Mouse (Mus musculus) CH12.LX (cell line): Measurements from ENCODE around the gene Eva1a. TPM values are rescaled to one million over a fixed set of nuclear protein-coding genes. Genes with fewer than 3 reads are reported as not detected.

ENCODE experiments used
- DNase-seq: peaks from one replicate; pipeline ENCODE4 v3.0.0-alpha.2; 2013; ENCODE audit errors: extremely low read depth
- H3K27ac ChIP-seq: 2 replicates; pipeline ENCODE4 v1.5.1; 2012; ENCODE audit warnings: low read depth, mild to moderate bottlenecking, control low read depth, moderate library complexity; ENCODE audit not compliant: insufficient read depth
- H3K27me3 ChIP-seq: replicated peaks from 2 replicates; pipeline ENCODE3; 2012; ENCODE audit warnings: inconsistent platforms
- H3K36me3 ChIP-seq, 2 experiments: replicated peaks in 1 of 2; 2 replicates each; pipeline versions ENCODE3 to v1.6.1; 2012; ENCODE audit warnings: inconsistent platforms in 1 of 2, low read length in 1 of 2, mild to moderate bottlenecking in 1 of 2, mixed read lengths in 1 of 2, moderate library complexity in 1 of 2; ENCODE audit not compliant: control insufficient read depth in 1 of 2, insufficient read depth in 1 of 2
- H3K4me1 ChIP-seq, 2 experiments: 2 replicates each; pipeline ENCODE4 v1.6.1; 2012; ENCODE audit warnings: inconsistent platforms in 1 of 2, moderate library complexity in 1 of 2; ENCODE audit not compliant: insufficient read depth in 2 of 2, control insufficient read depth in 1 of 2
- H3K4me2 ChIP-seq: 2 replicates; pipeline ENCODE4 v1.6.1; 2012; ENCODE audit warnings: low read depth, mild to moderate bottlenecking, control low read depth; ENCODE audit not compliant: poor library complexity, insufficient read depth, severe bottlenecking
- H3K4me3 ChIP-seq, 3 experiments: fragments of 150-350 bp in 1 of 3; sonication (generic) in 1 of 3; replicated peaks in 1 of 3; 2 replicates each; pipeline versions ENCODE3 to v1.5.1; 2011 to 2012; ENCODE audit warnings: low read depth in 2 of 3, low read length in 2 of 3, mild to moderate bottlenecking in 2 of 3, moderate library complexity in 2 of 3, control low read depth in 1 of 3, improper control_type of control experiment in 1 of 3, inconsistent platforms in 1 of 3, mixed read lengths in 1 of 3; ENCODE audit not compliant: poor library complexity in 1 of 3
- H3K79me2 ChIP-seq: replicated peaks from 2 replicates; pipeline ENCODE4 v1.6.1; 2012; ENCODE audit warnings: mild to moderate bottlenecking, moderate library complexity; ENCODE audit not compliant: control insufficient read depth, poor library complexity, insufficient read depth, severe bottlenecking; ENCODE audit errors: extremely low read depth
- H3K9ac ChIP-seq: 2 replicates; pipeline ENCODE4 v1.6.1; 2012; ENCODE audit warnings: low read depth, mild to moderate bottlenecking, control low read depth, moderate library complexity; ENCODE audit not compliant: insufficient read depth
- H3K9me3 ChIP-seq: replicated peaks from 2 replicates; pipeline ENCODE3; 2012; ENCODE audit warnings: low read length, inconsistent platforms, mixed read lengths
- BHLHE40 ChIP-seq: IDR thresholded peaks from 2 replicates; pipeline ENCODE4 v1.6.1; 2011; ENCODE audit warnings: mild to moderate bottlenecking, low read depth, low read length, improper control_type of control experiment
- CHD2 ChIP-seq: IDR thresholded peaks from 2 replicates; pipeline ENCODE4 v1.6.1; 2011; ENCODE audit warnings: low read length, improper control_type of control experiment
- CTCF ChIP-seq, 2 experiments: IDR thresholded peaks in 1 of 2; conservative IDR thresholded peaks in 1 of 2; 2 replicates each; pipeline ENCODE4 v1.5.1; 2011 to 2012; ENCODE audit warnings: low read depth in 2 of 2, low read length in 2 of 2, improper control_type of control experiment in 1 of 2, inconsistent platforms in 1 of 2, mild to moderate bottlenecking in 1 of 2, moderate library complexity in 1 of 2
- EP300 ChIP-seq: IDR thresholded peaks from 2 replicates; pipeline ENCODE4 v1.6.1; 2011; ENCODE audit warnings: low read length, improper control_type of control experiment
- ETS1 ChIP-seq: conservative IDR thresholded peaks from 2 replicates; pipeline ENCODE4 v1.6.1; 2012; ENCODE audit warnings: low read depth, mild to moderate bottlenecking, inconsistent platforms, low read length, improper control_type of control experiment, moderate library complexity
- GABPA ChIP-seq: IDR thresholded peaks from 2 replicates; pipeline ENCODE4 v1.6.1; 2012; ENCODE audit warnings: low read depth, low read length, improper control_type of control experiment, inconsistent platforms; ENCODE audit not compliant: insufficient replicate concordance
- HCFC1 ChIP-seq: IDR thresholded peaks from 2 replicates; pipeline ENCODE4 v1.6.1; 2012; ENCODE audit warnings: low read depth, mild to moderate bottlenecking, inconsistent platforms, low read length, improper control_type of control experiment
- IRF4 ChIP-seq: IDR thresholded peaks from 2 replicates; pipeline ENCODE4 v1.6.1; 2014; ENCODE audit warnings: low read depth, mild to moderate bottlenecking, inconsistent platforms, low read length, improper control_type of control experiment
- JUN ChIP-seq: IDR thresholded peaks from 2 replicates; pipeline ENCODE4 v1.6.1; 2011; ENCODE audit warnings: low read depth, mild to moderate bottlenecking, low read length, improper control_type of control experiment, moderate library complexity; ENCODE audit not compliant: insufficient read depth
- KAT2A ChIP-seq: IDR thresholded peaks from 2 replicates; pipeline ENCODE4 v1.6.1; 2012; ENCODE audit warnings: low read length, improper control_type of control experiment, inconsistent platforms; ENCODE audit not compliant: insufficient replicate concordance
- MAFK ChIP-seq: IDR thresholded peaks from 2 replicates; pipeline ENCODE4 v1.6.1; 2011; ENCODE audit warnings: low read length, improper control_type of control experiment; ENCODE audit not compliant: insufficient replicate concordance
- MXI1 ChIP-seq: IDR thresholded peaks from 2 replicates; pipeline ENCODE4 v1.6.1; 2011; ENCODE audit warnings: mild to moderate bottlenecking, low read depth, low read length, improper control_type of control experiment
- MYC ChIP-seq: IDR thresholded peaks from 2 replicates; pipeline ENCODE4 v1.6.1; 2011; ENCODE audit warnings: low read depth, mild to moderate bottlenecking, improper control_type of control experiment, low read length
- POLR2AphosphoS2 ChIP-seq: IDR thresholded peaks from 2 replicates; pipeline ENCODE4 v1.6.1; 2011; ENCODE audit warnings: low read depth, low read length, improper control_type of control experiment
- RAD21 ChIP-seq: IDR thresholded peaks from 2 replicates; pipeline ENCODE4 v1.6.1; 2011; ENCODE audit warnings: low read depth, mild to moderate bottlenecking, low read length, improper control_type of control experiment, moderate library complexity
- RCOR1 ChIP-seq: conservative IDR thresholded peaks from 2 replicates; pipeline ENCODE4 v1.6.1; 2012; ENCODE audit warnings: low read depth, mild to moderate bottlenecking, inconsistent platforms, low read length, improper control_type of control experiment
- TBP ChIP-seq: conservative IDR thresholded peaks from 2 replicates; pipeline ENCODE4 v1.6.1; 2011; ENCODE audit warnings: low read depth, low read length, improper control_type of control experiment
- TCF12 ChIP-seq: IDR thresholded peaks from 2 replicates; pipeline ENCODE4 v1.6.1; 2014; ENCODE audit warnings: low read depth, mild to moderate bottlenecking, inconsistent platforms, low read length, improper control_type of control experiment
- USF1 ChIP-seq: IDR thresholded peaks from 2 replicates; pipeline ENCODE4 v1.6.1; 2014; ENCODE audit warnings: low read depth, mild to moderate bottlenecking, inconsistent platforms, low read length, improper control_type of control experiment
- ZC3H11A ChIP-seq: IDR thresholded peaks from 2 replicates; pipeline ENCODE4 v1.6.1; 2012; ENCODE audit warnings: low read depth, mild to moderate bottlenecking, inconsistent platforms, low read length, improper control_type of control experiment
- ZKSCAN1 ChIP-seq: IDR thresholded peaks from 2 replicates; pipeline ENCODE4 v1.6.1; 2012; ENCODE audit warnings: low read depth, inconsistent platforms, low read length, improper control_type of control experiment, borderline replicate concordance
- ZMIZ1 ChIP-seq: IDR thresholded peaks from 2 replicates; pipeline ENCODE4 v1.6.1; 2012; ENCODE audit warnings: low read depth, mild to moderate bottlenecking, inconsistent platforms, low read length, improper control_type of control experiment
- ZNF384 ChIP-seq: IDR thresholded peaks from 2 replicates; pipeline ENCODE4 v1.6.1; 2012; ENCODE audit warnings: low read depth, low read length, improper control_type of control experiment, inconsistent platforms
- dilution Hi-C: fragments of 300-500 bp; cut with MboI; formaldehyde crosslinking; loops from 2 replicates; pipeline ENCODE4 v1.14.3; 2020; ENCODE audit warnings: low sequenced_read_pairs; ENCODE audit not compliant: extremely low pct_unique_long_range_greater_than_20kb, extremely low pct_ligation_motif_present
- in situ Hi-C: fragments of 300-500 bp; cut with MboI; formaldehyde crosslinking; loops from 3 replicates; pipeline ENCODE4 v1.14.3; 2019; ENCODE audit warnings: low sequenced_read_pairs, low pct_ligation_motif_present, low pct_unique_long_range_greater_than_20kb, mixed read lengths
- polyA plus RNA-seq: library from polyadenylated mRNA; unstranded; fragments of >175 nt; gene quantifications from 2 replicates; pipeline ENCODE4 v1.2.1, GENCODE M21; 2012; ENCODE audit warnings: low read depth; ENCODE audit not compliant: insufficient read length
- total RNA-seq, 2 experiments: library from RNA; depleted of rRNA; stranded (reverse); fragments of 300-350 nt in 1 of 2; fragments of >200 nt in 1 of 2; gene quantifications; 2 replicates each; pipeline ENCODE4 v1.2.3; 2012 to 2014

Gene Eva1a
- total and polyA plus RNA-seq, 3 experiments: not detected

DNA sequence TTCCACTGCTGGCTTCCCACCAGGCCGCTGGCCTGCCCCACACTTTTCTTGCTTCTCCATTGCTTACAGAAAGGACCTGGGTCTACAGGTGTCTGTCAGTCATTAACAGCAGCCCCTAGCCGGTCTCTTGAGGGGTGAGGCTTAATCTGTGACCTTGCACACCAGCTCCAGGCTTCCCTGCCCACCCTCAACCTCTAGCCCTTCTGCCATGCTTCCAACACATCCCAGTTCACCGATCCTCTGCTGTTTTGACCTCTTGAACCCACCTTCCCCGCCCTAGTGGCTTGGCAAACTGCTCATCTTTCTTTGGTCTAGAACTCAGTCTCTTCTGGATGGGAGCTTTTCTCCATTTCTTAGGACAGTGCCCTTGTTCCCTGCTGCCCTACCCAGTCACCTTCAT, 2.8 kb downstream of the Eva1a start:
- Histone ChIP-seq H3K27me3 (no peaks in the 10 kb centered on the region), H3K27ac (no peak overlapping the region), H3K9me3 (peaks cover 84% of the 10 kb centered on the region), H3K36me3 (no peaks in the 10 kb centered on the region), H3K9ac (no peak overlapping the region), H3K79me2 (no peaks in the 10 kb centered on the region), H3K4me1 (no peaks in the 10 kb centered on the region), H3K4me3 (no peak overlapping the region), H3K4me2 (no peak overlapping the region)
- in situ Hi-C loops: no loop called here
- TF ChIP-seq HCFC1: no peak
- no peak for TF ChIP-seq MYC
- no peak for TF ChIP-seq CTCF (conservative IDR thresholded peaks at IDR 0.05 in 1 of 2, IDR thresholded peaks at IDR 0.05 in 1 of 2; ENCODE audit: low read depth in 2 of 2, low read length in 2 of 2)
- no peak for TF ChIP-seq BHLHE40
- TF ChIP-seq ZKSCAN1: no peak
- TF ChIP-seq MXI1: no peak
- no peak for TF ChIP-seq CHD2
- no peak for TF ChIP-seq GABPA
- no peak for TF ChIP-seq ZMIZ1
- TF ChIP-seq KAT2A: no peak
- no peak for TF ChIP-seq RCOR1
- no peak for TF ChIP-seq IRF4
- no peak for TF ChIP-seq ETS1
- no peak for TF ChIP-seq RAD21
- no peak for TF ChIP-seq TBP
- no peak for TF ChIP-seq POLR2AphosphoS2
- no peak for DNase-seq
- dilution Hi-C loops: no loop called here

DNA sequence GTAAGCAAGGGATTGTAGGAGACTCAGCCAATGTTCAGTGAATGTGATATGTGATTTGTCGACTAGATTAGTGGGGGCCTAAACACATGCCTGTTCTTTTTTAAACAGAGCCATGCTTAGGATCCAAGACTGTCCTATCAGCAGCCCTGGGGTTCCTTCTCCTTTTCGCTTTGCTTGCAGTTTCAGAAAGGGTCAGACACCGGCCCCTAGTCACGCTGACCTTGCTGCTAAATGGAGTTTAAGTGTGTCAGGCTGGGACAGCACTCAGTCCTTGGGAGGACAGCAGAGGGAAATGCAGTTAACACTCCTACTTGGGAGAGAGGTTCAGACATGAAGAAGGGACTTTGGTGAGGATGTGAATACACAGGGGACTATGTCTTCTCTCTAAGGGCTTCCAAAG, 3.7 kb downstream of the Eva1a start:
- no peak for TF ChIP-seq USF1
- no peak for TF ChIP-seq TCF12
- TF ChIP-seq MAFK: no peak
- TF ChIP-seq JUN: no peak
- TF ChIP-seq MYC: no peak
- TF ChIP-seq TBP: no peak
- TF ChIP-seq ZNF384: no peak
- no peak for TF ChIP-seq EP300
- no peak for TF ChIP-seq ZC3H11A
- Histone ChIP-seq H3K79me2 (no peaks in the 10 kb centered on the region), H3K4me3 (no peak overlapping the region), H3K27me3 (no peaks in the 10 kb centered on the region), H3K36me3 (no peaks in the 10 kb centered on the region), H3K9ac (no peak overlapping the region), H3K27ac (no peak overlapping the region), H3K4me1 (no peaks in the 10 kb centered on the region), H3K4me2 (no peak overlapping the region), H3K9me3 (peaks cover 85% of the 10 kb centered on the region)
- in situ Hi-C loops: no loop called here
- dilution Hi-C loops: no loop called here
- DNase-seq: no peak
